Mouse (Mus musculus) left cerebral cortex, postnatal 25 days (tissue): ENCODE measurements around the gene Wrap53. TPM values are rescaled to one million over a fixed set of nuclear protein-coding genes. Genes with fewer than 3 reads are reported as not detected.

Source experiments
- DNase-seq, 2 experiments: peaks; one replicate each; pipeline ENCODE4 v3.0.0; 2022; ENCODE audit warnings: low spot score in 2 of 2, mixed read lengths in 1 of 2
- intact Hi-C: fragments of 180-260 bp; cut with DNase I; formaldehyde crosslinking; loops from one replicate; pipeline ENCODE4 v1.15.1; 2025
- total RNA-seq, 2 experiments: library from RNA; stranded (reverse); gene quantifications; 2 replicates each; pipeline ENCODE4 v1.2.3; 2021

Gene Wrap53
- total RNA-seq, 2 experiments from 2014 or later = 10.1 to 10.4 TPM

GRCm38 (mm10) chr11:69580572-69581146 is 604 bp upstream of the Wrap53 start:
- DNase-seq = no peak
- intact Hi-C loops = loop anchor here (2.0 to 5.0 kb wide), 2 partner anchors 24 to 82 kb away; partner anchors contain the start of genes Atp1b2 and Mpdu1

- peak; percentile 98 to 99 for DNase-seq
- intact Hi-C loops = loop anchor here (1.0 to 5.0 kb wide), 6 partner anchors 25 to 182 kb away; partner anchors contain the start of genes Atp1b2, Cyb5d1, Mpdu1 and Naa38
Measured at GRCm38 (mm10) chr11:69579128-69580017, 682 bp downstream of the Wrap53 start.

GRCm38 (mm10) chr11:69578301-69578700 is 1.8 kb downstream of the Wrap53 start:
- no peak for DNase-seq
- intact Hi-C loops = loop anchor here (5.0 kb wide), 2 partner anchors 46 to 181 kb away; partner anchors contain the start of genes Cyb5d1, Naa38 and Tmem88

DNA sequence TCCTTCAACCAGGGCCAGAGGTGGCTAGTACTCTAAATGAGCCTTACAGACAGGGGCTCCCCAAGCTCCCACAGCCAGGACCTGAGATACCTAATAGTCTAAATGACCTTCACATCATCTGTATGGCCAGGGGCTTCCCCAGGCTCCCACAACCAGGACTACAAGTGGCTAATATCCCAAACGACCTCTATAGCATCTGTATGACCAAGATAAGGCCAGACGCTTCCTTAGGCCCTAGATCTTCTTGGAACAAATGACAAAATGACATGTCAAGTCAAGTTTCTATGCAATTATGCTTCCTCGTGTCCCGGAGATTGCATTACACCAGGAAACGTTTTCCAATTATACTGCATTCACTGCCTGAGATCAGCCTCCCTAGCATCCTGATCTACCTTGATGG is 3.7 kb downstream of the Wrap53 start:
- intact Hi-C loops = loop anchor here (5.0 kb wide), 2 partner anchors 44 to 179 kb away; partner anchors contain the start of genes Cyb5d1, Naa38 and Tmem88
- no peak for DNase-seq

DNA sequence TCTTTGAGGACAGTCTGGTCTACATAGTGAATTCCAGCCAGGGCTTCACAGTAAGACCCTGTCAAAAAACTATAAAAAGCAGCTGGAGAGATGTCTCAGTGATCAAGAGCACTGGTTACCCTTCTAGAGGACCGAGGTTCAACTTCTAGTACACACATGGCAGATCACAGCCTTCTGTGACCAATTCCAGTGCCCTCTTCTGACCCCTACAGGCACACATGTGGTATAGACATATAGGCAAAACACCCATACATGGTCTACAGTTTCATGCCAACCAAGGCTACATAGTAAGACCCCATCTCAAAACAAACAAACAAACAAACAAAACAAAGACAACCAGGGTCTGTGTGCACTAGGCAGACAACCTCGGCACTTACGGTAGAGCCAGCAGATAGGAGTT is 4.8 kb downstream of the Wrap53 start:
- no peak for DNase-seq
- intact Hi-C loops = loop anchor here (5.0 kb wide), 2 partner anchors 43 to 178 kb away; partner anchors contain the start of genes Cyb5d1, Naa38 and Tmem88

DNA sequence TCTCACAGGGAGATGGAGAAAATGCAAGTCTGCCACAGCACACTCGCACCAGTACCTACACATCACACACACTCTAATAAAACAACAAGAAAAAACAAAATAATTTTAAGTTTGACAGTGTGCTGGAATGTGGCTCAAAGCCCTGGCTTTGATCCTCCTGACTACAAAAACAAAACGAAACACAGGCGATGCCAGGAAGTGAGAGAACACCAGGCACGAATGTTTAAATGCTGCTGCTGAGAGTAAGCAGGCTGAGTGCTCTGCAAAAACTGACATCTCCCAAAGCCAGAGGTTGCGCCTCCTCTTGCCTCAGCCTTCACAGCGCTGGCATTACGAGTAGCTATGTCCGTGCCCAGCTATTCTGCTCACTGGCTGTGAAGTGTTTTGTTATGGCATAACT is 14.9 kb downstream of the Wrap53 start:
- DNase-seq = no peak
- intact Hi-C loops = no loop called here

- no peak for DNase-seq
- intact Hi-C loops = no loop called here
Measured at GRCm38 (mm10) chr11:69564391-69564790, 15.7 kb downstream of the Wrap53 start.

GRCm38 (mm10) chr11:69563373-69563772 is 16.7 kb downstream of the Wrap53 start:
- intact Hi-C loops = no loop called here
- DNase-seq = no peak

GRCm38 (mm10) chr11:69560896-69561854 is 18.9 kb downstream of the Wrap53 start:
- intact Hi-C loops = no loop called here
- DNase-seq = no peak

- intact Hi-C loops = no loop called here
- DNase-seq = no peak
Measured at GRCm38 (mm10) chr11:69559851-69560765, 19.9 kb downstream of the Wrap53 start, which contains the start of gene Efnb3. Gene Efnb3 (minus strand): TSS chr11:69560205.

GRCm38 (mm10) chr11:69559183-69559582 is 20.9 kb downstream of the Wrap53 start:
- no peak for DNase-seq
- intact Hi-C loops = no loop called here

DNA sequence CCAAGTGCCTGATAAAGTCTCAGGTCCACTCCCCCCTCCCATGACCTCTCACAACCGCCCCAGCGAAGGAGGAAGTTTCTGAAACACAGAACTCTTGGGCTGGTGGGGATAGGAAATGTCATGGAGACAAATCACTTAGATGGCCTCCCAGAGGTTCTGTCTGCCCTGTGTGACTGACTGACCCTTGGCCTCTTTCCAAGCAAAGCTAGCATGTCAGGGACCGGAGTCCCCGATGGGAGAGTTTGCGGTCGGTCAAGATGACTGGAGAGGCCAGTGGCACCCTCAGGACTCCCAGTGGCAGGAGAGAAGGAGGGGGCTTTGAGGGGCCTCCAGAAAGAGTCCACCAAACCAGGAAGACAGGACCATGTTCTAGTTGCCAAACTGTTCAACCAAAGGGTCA is 21.3 kb downstream of the Wrap53 start:
- intact Hi-C loops = no loop called here

DNA sequence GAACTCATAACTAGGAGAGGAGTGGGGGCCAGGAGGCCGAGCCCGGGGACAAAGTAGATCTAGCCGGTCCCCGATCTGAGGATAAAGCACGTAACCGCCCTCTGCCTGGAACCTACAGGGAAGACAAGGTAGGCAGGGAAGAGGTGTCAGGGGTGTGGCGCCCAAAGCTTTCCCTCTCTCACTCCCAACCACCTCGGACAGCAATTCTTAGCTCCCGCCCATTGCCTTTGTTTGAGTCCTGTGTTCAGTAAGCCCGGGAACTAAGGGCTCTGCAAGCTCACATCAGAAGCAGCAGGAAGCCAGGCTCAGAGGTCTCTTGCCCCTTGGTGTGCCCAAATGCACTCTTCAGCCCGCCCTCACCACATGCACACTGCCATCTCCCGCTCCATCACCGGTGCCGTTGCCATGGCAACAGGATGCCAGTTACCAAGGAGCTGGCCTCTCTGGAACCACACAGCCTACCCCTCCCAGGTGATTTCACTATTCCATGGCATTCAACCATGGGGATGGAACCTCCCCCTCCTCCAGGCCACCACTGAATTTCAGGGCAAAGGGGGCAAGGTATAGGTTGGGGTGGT is 22.6 kb downstream of the Wrap53 start:
- DNase-seq = peak in 1 of 2 experiments; percentile 72
- intact Hi-C loops = no loop called here

More for the DNA sequence above, 21.3 kb downstream of the Wrap53 start:
- DNase-seq = no peak

DNA sequence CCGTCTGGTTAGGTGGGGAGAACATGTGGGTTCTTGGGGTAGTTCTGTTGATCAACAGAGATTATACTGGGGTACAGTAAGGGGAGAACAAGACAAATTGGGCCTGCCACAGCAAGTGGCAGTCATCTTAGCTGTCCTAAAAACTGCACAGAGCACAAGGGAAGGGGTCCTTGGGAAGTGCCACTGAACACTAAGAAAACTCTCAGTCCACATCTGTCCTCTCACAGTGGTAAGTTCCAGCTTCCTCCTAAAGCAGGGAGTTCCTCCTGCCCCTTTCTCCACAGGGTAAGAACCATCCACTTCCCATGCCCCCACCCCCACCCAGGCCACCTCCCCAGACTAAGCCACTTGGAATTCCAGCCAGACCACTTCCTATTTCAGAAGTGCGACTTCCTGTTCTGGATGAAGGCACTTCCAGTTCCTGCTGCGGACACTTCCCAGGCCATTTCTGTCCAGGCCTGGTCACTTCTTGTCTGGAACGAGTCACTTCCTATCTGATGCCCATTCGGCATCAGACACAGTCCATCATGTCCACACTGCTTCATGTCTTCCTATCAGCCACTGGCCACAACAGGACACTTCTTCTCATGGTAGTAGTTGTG is 25.4 kb downstream of the Wrap53 start:
- intact Hi-C loops = no loop called here
- no peak for DNase-seq

DNA sequence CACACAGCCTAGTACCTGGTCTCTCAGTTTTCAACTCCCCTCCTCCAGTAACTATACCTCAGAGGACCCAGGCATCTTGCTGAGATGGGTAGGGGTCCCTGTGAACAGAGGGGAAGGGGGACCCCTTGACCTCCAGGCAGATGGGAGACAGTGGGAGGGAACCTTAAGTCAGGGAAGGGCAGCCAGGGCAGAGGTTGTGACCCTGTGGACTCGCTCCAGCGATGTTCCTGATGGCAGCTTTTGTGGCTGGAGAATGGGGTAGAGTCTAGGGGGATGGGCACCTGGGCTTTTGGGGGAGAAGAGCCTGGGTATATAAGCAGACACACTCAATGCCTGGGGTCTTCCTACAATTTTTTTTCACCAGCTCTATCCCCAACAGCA is 26.7 kb downstream of the Wrap53 start:
- no peak for DNase-seq
- intact Hi-C loops = no loop called here

- intact Hi-C loops = no loop called here
- peak; percentile 79 to 81 for DNase-seq
Measured at GRCm38 (mm10) chr11:69552622-69553340, 27.3 kb downstream of the Wrap53 start.

GRCm38 (mm10) chr11:69551310-69551709 is 28.7 kb downstream of the Wrap53 start:
- no peak for DNase-seq
- intact Hi-C loops = no loop called here
